Mouse (Mus musculus) ES-E14 (cell line): Measurements from ENCODE around the gene Pcdh15.

Source experiments
- CHD2 ChIP-seq: IDR thresholded peaks from 2 replicates; pipeline ENCODE4 v1.6.1; 2014; ENCODE audit warnings: mild to moderate bottlenecking, low read depth, low read length, inconsistent platforms
- MAFK ChIP-seq: IDR thresholded peaks from 2 replicates; pipeline ENCODE4 v1.6.1; 2014; ENCODE audit warnings: mild to moderate bottlenecking, low read depth, low read length, inconsistent platforms; ENCODE audit not compliant: insufficient read depth

DNA sequence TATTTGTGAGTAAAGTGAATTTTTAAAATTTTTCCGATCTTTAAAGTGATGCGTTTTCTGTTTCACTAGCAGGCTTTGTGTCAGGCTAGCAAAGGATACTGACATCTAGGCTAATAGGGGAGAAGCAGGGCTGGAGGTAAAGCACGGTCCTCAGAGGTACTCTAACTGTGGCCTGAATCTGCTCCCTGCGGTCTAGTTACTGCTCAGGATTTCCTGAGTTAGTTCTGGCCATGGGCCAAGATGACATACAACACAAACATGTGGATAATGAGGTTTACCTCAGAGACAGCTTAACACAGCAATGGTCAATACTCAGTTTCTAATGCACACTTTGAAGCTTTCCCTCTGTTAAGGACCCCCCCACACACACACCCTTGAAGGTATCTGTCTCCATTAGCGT, 143.2 kb downstream of the Pcdh15 start:
- TF ChIP-seq CHD2, result no peak
- no peak for TF ChIP-seq MAFK
